Mouse (Mus musculus): ENCODE results near the gene Samd1. TPM values are rescaled to one million over a fixed set of nuclear protein-coding genes. Genes with fewer than 3 reads are reported as not detected.

Samd1 gene
- polyA plus RNA-seq (2015; fragmentation: Nextera tagmentation; extraction: Ambion mirVana), result 6.2 and 7.3 TPM in 2 replicates

DNA sequence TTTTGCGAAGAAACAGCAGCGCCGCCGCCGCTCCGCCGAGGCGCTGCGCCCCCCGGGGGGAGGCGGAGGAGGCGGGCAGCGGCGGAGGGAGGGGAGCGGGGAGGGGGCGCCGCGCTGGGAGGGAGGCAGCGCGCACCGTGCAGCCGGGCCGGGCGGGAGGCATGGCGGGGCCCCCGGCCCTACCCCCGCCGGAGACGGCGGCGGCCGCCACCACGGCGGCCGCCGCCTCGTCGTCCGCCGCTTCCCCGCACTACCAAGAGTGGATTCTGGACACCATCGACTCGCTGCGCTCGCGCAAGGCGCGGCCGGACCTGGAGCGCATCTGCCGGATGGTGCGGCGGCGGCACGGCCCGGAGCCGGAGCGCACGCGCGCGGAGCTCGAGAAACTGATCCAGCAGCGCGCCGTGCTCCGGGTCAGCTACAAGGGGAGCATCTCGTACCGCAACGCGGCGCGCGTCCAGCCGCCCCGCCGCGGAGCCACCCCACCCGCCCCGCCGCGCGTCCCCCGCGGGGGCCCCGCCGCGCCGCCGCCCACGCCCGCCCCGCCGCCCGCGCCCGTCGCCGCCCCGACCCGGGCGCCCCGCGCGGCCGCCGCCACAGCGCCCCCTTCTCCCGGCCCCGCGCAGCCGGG, at the start of gene Samd1:
Gene Samd1 (plus strand): TSS at position 162 of the 631 bp plus-strand sequence.
- Histone ChIP-seq H3K36me3 (peaks cover 15% of the 10 kb centered on the region), H3K27ac (replicated peaks) (peak within 1 kb of the TSS; percentile 91), H3K27me3 (peaks cover 14% of the 10 kb centered on the region), H3K4me3 (peak within 1 kb of the TSS; percentile 79), H3K9ac (peak within 1 kb of the TSS; percentile 81), H3K4me1 (replicated peaks) (peaks cover 31% of the 10 kb centered on the region), H3K4me2 (peak within 1 kb of the TSS; percentile 92), H3K9me3 (no peaks in the 10 kb centered on the region)
- ATAC-seq (ENCODE audit: low FRiP score, low read depth), result no peak
- under 1% methylated on average over 41 of the region's 112 CpGs for WGBS

DNA sequence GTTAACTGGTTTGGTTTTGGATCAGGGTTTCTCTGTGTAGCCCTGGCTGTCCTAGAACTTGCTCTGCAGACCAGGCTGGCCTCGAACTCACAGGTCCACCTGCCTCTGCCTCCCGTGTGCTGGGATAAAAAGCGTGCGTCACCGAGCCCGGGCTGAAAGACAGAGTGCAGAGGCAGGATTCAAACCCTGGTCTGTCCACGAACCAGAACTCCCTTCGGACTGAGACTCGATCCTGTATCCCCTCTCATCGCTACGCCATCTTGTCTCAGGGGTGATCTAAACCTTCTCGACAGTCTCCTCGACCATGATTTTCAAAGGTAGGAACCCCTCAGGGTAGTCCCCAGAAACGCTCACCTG, 42.7 kb upstream of the Samd1 start:
- H3K4me2 ChIP-seq, result peak overlapping the region; percentile 91
- peak overlapping the region; percentile 76 for H3K27ac ChIP-seq (replicated peaks)
- H3K9ac ChIP-seq, result peak overlapping the region; percentile 46
- ATAC-seq (ENCODE audit: low FRiP score, low read depth), result no peak
- WGBS, result under 1% methylated on average over 14 of the region's 14 CpGs
- no peaks in the 10 kb centered on the region for H3K27me3 ChIP-seq
- H3K4me1 ChIP-seq (replicated peaks), result peaks cover 12% of the 10 kb centered on the region
- no peaks in the 10 kb centered on the region for H3K9me3 ChIP-seq
- H3K36me3 ChIP-seq, result no peaks in the 10 kb centered on the region
- H3K4me3 ChIP-seq, result peak overlapping the region; percentile 53

DNA sequence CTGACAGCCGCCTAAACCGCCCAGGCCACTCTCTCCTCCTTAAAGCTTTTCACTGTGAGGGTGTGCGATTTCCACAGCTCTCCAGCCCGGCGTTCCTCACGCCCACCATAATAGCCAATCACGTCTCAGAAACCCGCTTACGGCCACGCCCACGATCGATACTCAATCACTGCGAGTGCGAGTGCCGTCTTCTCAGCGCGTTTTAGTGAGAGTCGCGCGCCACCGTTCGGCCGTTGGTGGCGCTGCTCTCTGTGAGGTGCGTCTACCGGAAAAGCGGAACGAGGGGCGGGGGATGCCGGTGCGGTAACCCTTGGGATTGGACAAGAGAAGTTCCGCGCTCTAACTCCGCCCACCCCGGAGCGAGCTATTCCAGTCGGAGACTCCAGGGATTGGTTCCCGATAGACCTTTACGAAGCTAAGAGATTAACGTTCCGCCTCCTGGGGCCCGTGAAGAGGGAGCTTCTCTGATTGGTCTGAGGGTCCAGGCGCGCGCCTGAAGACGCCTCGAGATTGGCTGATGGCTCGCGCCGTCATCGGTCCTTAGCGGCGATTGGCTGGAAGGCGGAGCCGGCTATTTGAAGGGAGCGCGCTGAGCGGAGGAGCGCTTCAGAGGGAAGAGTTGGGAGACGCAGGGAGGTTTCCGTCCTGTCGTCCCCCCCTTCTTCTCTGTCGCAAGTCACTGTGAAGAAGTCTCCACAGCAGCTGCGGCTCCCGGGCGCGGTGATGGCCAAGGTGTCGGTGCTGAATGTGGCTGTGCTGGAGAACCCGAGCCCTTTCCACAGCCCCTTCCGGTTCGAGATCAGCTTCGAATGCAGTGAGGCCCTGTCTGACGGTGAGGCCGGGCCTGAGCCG, 42.1 kb upstream of the Samd1 start, which contains the start of the genes Gm10644 and Asf1b:
Gene Gm10644 (minus strand): TSS at position 100 of the 852 bp plus-strand sequence.
Gene Asf1b (plus strand): TSS at position 402 of the 852 bp plus-strand sequence.
- peak within 1 kb of the TSS; percentile 46 for H3K9ac ChIP-seq
- H3K27me3 ChIP-seq, result no peaks in the 10 kb centered on the region
- H3K4me2 ChIP-seq, result peak within 1 kb of the TSS; percentile 91
- H3K36me3 ChIP-seq, result no peaks in the 10 kb centered on the region
- under 1% methylated on average over 75 of the region's 75 CpGs for WGBS
- peak; percentile 99 for ATAC-seq (ENCODE audit: low FRiP score, low read depth)
- H3K27ac ChIP-seq (replicated peaks), result peak within 1 kb of the TSS; percentile 76
- no peaks in the 10 kb centered on the region for H3K9me3 ChIP-seq
- peaks cover 12% of the 10 kb centered on the region for H3K4me1 ChIP-seq (replicated peaks)
- H3K4me3 ChIP-seq, result peak within 1 kb of the TSS; percentile 53

DNA sequence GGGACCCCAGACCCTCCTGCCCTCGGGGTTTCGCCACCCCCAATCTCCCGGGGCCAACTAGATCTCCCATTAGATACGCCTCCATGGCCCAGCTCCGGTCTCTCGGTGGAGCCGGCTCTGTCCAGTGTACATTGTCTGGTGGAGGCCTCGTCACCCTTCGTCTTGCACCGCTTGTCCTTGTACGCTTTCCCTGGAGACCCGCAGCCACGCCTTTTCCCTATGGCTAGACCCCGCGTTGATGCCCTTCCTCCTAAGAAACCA, 41.6 kb upstream of the Samd1 start:
- H3K9ac ChIP-seq, result peak overlapping the region; percentile 9; the same call in 1 of the 2 replicates
- WGBS, result under 1% methylated on average over 15 of the region's 15 CpGs

DNA sequence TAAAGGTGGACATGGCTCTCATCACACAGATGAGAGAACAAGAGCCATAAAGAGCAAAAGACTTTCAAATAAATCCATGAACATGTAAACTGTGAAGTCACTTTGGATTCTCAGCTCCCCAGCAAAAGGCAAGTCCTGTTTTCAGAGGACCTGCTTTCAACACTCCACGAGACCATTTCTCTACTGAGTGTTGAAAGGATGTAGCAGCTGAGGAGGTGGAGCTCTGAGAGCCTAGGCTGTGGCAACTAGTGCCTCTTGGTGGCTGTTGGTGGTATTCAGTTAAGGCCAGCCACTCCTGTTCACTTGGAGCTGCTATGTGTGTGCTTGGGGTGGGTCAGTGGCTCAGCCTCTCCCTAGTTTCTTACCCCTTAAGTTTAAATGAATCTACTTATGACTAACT, 40.7 kb upstream of the Samd1 start:
- Histone ChIP-seq H3K4me1 (replicated peaks) (peaks cover 12% of the 10 kb centered on the region), H3K4me2 (peak overlapping the region; percentile 91), H3K27ac (replicated peaks) (no peak overlapping the region), H3K27me3 (no peaks in the 10 kb centered on the region), H3K9me3 (no peaks in the 10 kb centered on the region), H3K36me3 (no peaks in the 10 kb centered on the region), H3K4me3 (no peak overlapping the region), H3K9ac (no peak overlapping the region)
- WGBS, result 27% methylated on average over 1 of the region's 1 CpGs
- ATAC-seq (ENCODE audit: low FRiP score, low read depth), result no peak

More for the DNA sequence above, 41.6 kb upstream of the Samd1 start:
- Histone ChIP-seq H3K27me3 (no peaks in the 10 kb centered on the region), H3K36me3 (no peaks in the 10 kb centered on the region), H3K4me3 (peak overlapping the region; percentile 53), H3K9me3 (no peaks in the 10 kb centered on the region), H3K4me1 (replicated peaks) (peaks cover 12% of the 10 kb centered on the region), H3K27ac (replicated peaks) (no peak overlapping the region), H3K4me2 (peak overlapping the region; percentile 91)
- ATAC-seq (ENCODE audit: low FRiP score, low read depth), result 0 out of 2 replicates have a peak, but pooled peaks have one; percentile 0

DNA sequence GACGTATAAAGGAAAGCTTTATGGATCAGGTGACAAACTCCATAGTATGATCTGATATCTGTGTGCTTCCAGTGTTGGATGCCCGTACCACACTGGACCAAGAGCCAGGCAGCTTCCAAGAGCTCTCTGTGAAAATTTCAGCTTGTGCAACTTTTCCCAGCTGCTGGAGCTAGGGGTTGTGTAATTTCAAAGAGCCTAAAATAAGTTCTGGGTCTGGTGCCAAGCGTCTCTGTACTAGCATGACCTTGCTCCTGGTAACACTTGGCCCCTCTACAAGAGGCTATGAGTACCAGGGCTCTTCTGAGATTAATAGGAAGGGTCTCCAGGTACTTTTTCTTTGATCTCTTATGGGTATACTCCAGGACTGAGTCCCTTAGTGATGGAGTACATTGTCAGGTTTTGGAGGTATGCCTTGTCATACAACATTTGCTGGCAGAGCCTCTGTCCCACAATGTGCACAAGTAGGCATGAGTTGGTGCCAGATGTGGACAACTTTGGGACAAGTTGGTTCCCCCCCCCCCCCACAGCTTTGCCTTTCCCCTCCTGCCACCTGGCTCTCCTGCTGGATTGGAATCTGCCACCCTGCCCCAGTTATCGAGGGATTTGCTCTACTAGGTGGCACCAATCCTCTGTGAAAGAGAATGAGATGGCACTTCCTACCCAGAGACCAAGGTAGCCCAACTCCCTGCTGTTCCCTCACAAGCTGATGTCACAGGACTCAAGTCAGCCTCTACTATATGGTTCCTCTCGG, 33.3 kb upstream of the Samd1 start:
- Histone ChIP-seq H3K4me2 (no peak overlapping the region), H3K27me3 (no peaks in the 10 kb centered on the region), H3K4me3 (no peak overlapping the region), H3K9me3 (no peaks in the 10 kb centered on the region), H3K4me1 (replicated peaks) (no peaks in the 10 kb centered on the region), H3K27ac (replicated peaks) (no peak overlapping the region), H3K9ac (no peak overlapping the region), H3K36me3 (no peaks in the 10 kb centered on the region)
- ATAC-seq (ENCODE audit: low FRiP score, low read depth), result no peak
- WGBS, result 93% methylated on average over 5 of the region's 5 CpGs

DNA sequence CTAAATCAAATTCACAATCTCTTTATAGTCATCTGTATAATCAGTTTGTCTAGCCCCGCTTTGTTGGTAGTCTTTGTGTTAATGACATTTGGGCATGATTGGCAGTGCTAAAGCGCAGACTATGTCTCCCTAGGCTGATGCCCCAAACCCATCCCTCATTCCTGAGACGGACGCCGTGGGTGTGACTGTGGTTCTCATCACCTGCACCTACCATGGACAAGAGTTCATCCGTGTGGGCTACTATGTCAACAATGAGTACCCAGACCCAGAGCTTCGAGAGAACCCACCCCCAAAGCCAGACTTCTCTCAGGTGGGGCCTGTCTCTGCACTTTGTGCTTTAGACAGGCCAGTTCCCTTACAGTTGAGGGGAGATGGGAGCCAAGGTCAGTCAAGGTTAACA, 29.8 kb upstream of the Samd1 start:
- no peak overlapping the region for H3K27ac ChIP-seq (replicated peaks)
- no peaks in the 10 kb centered on the region for H3K9me3 ChIP-seq
- no peaks in the 10 kb centered on the region for H3K27me3 ChIP-seq
- H3K36me3 ChIP-seq, result no peaks in the 10 kb centered on the region
- peaks cover 8% of the 10 kb centered on the region for H3K4me1 ChIP-seq (replicated peaks)
- H3K4me3 ChIP-seq, result no peak overlapping the region
- ATAC-seq (ENCODE audit: low FRiP score, low read depth), result no peak
- no peak overlapping the region for H3K4me2 ChIP-seq
- 93% methylated on average over 7 of the region's 7 CpGs for WGBS
- H3K9ac ChIP-seq, result no peak overlapping the region

DNA sequence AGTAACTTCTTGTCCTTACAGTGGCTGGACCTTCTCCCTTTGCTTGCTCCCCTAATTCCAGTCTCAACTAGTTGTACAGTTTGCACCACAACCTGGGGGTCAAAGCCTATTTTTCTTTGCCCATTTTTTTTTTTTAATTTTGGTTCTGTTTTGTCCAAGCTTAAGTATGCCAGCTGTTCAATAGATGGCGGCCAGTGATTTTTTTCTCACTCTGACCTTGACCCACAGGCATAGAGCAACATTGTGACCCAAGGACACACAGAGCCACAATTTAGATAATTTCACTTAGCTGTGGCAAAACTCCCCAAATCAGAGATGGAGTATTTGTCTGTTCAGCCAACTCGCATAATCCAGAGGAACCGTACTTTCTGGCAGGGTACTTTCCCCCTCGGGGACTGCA, 26.4 kb upstream of the Samd1 start:
- Histone ChIP-seq H3K9ac (no peak overlapping the region), H3K4me1 (replicated peaks) (peaks cover 29% of the 10 kb centered on the region), H3K27ac (replicated peaks) (no peak overlapping the region), H3K36me3 (no peaks in the 10 kb centered on the region), H3K4me2 (0 out of 2 replicates have a peak overlapping the region, but pooled peaks have one; percentile 66), H3K4me3 (no peak overlapping the region), H3K27me3 (no peaks in the 10 kb centered on the region), H3K9me3 (no peaks in the 10 kb centered on the region)
- WGBS, result 90% methylated on average over 4 of the region's 4 CpGs
- ATAC-seq (ENCODE audit: low FRiP score, low read depth), result no peak

DNA sequence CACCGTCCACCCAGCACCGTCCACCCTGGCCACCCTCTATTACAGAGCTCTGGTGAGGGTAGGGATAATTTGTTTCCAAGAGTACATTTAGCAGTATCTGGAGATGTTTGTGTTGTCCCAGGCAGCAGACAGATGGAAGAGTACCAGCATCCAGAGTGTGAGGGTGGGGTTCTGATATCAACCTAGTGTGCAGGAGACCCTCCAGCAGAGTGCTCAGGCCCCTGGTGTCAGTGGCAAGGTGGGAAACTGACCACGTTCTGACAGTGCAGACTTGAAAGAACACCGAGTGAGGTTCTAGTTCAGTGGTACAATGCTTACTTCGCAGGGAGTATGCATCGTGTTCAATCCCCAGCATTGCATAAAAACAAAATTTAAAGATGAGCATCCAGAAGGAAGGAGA, 25.8 kb upstream of the Samd1 start:
- WGBS, result 73% methylated on average over 6 of the region's 6 CpGs
- Histone ChIP-seq H3K9ac (peak overlapping the region; percentile 69), H3K4me2 (peak overlapping the region; percentile 66), H3K36me3 (no peaks in the 10 kb centered on the region), H3K4me1 (replicated peaks) (peaks cover 33% of the 10 kb centered on the region), H3K4me3 (peak overlapping the region; percentile 98), H3K27ac (replicated peaks) (peak overlapping the region; percentile 83; the same call in 1 of the 2 replicates), H3K9me3 (no peaks in the 10 kb centered on the region), H3K27me3 (no peaks in the 10 kb centered on the region)
- ATAC-seq (ENCODE audit: low FRiP score, low read depth), result no peak

DNA sequence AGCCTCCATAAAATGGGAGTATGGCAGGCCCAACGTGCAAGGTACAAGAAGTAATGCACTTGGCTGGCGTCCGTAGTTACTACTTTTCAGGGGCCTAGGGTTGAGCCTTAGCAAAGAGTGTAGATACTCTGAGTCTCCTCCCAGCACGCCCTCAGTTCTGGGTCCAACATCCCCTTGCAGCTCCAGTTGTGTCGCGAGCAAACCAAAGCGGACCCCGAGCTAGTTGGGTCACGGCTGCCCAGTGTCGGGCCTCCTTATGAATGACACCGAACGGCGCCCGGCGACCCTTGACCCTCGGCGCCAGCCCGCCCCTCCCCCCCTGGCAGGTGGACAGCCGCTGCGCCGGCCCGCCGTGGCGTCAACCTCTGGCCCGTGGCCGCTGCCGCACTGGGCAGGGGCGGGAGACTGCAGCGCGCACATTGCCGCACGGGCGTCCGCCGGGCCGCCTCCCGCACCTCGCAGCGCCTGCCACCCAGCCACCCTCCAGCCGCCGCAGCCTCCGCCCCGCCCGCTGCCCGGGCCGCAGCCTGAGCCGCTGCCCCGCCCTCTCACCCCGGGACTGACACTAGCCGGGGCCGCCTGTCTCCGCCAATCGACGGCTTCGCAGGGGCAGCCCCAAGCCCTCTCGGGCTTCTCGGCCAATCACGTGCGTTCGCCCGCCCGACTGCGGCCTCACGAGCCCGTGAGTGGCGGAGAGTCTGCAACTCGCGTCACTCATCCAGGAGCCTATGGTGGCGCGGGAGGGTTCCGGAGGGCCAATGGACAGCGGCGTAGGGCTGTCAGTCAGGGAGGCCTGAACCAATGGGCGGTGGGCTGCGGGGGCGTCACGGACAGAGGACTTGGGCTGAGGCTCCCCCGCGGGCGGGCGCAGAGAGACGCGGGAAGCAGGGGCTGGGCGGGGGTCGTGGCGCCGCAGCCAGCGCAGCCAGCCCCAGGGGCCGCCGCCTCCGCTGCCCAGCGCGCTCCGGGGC, 25.0 kb upstream of the Samd1 start, which contains the start of gene Prkaca:
Gene Prkaca (plus strand): TSS at position 844 of the 971 bp plus-strand sequence.
- Histone ChIP-seq H3K27ac (replicated peaks) (peak within 1 kb of the TSS; percentile 89), H3K4me3 (peak within 1 kb of the TSS; percentile 98), H3K9me3 (no peaks in the 10 kb centered on the region), H3K36me3 (no peaks in the 10 kb centered on the region), H3K4me1 (replicated peaks) (peaks cover 41% of the 10 kb centered on the region), H3K9ac (peak within 1 kb of the TSS; percentile 98), H3K27me3 (no peaks in the 10 kb centered on the region), H3K4me2 (peak within 1 kb of the TSS; percentile 94)
- peak; percentile 100 for ATAC-seq (ENCODE audit: low FRiP score, low read depth)
- 0% methylated on average over 88 of the region's 94 CpGs for WGBS
